In the genomic region with DNA sequence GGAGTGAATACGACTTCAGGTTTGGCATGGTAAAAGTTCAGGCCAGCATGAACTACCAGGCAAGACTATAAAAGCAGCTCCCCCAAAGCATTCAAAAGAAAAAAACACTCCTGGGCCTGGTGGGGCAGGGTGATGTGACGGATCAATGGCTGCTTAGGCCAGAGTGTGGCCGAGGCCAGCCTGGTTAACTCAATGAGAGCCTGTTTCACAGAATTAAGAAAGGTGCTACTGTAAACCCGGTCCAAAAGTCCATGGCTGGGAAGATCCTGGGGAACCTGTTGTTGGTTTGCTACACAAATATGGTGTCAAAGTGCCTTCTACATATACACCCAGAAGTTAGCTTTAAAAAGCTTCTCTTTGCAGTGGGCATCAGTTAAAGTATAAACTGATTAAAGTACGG, we compare ENCODE assay signal across 16 mouse cellular contexts. TPM values are rescaled to one million over a fixed set of nuclear protein-coding genes. Genes with fewer than 3 reads are reported as not detected.
A peak's percentile ranks its signal among the peaks of the same experiment; 100 is the strongest.
DNase-seq lines count a peak whose midpoint lies in the region; ATAC-seq and TF ChIP-seq lines count a peak whose summit lies in the region.
"Had no signal": no experiment of that assay in that cellular context is flagged by ENCODE, and none has a peak within 500 bp of the region (broad histone marks: within the 10 kb centered on the region; RNA-seq: fewer than 3 reads in every experiment).

No protein-coding gene starts in this region.

- no peak for TF ChIP-seq CTCF in liver, adult 2 months (IDR thresholded peaks at IDR 0.05; ENCODE audit: low read depth, low read length)

- WGBS in heart, embryonic 14.5 days: 84% methylated on average over 5 of the region's 5 CpGs
- WGBS in heart, embryonic 11.5 days (ENCODE audit: insufficient replicate concordance): 86% methylated on average over 5 of the region's 5 CpGs
- WGBS in liver, adult 2 months: 29% methylated on average over 5 of the region's 5 CpGs

- peaks cover 4% of the 10 kb centered on the region; the same call in 1 of the 2 replicates for H3K79me2 ChIP-seq in liver, adult 2 months (ENCODE audit: control insufficient read depth, insufficient read depth, low read length)
- H3K79me2 ChIP-seq in myocyte (ENCODE audit: control insufficient read depth, insufficient read depth): peaks cover 32% of the 10 kb centered on the region

- peaks cover 23% of the 10 kb centered on the region for H3K36me3 ChIP-seq in heart, embryonic 14.5 days (ENCODE audit: control insufficient read depth, insufficient read depth, low read length)
- peaks cover 5% of the 10 kb centered on the region for H3K36me3 ChIP-seq in heart, embryonic 11.5 days (ENCODE audit: control insufficient read depth, insufficient read depth, low read length)
- H3K36me3 ChIP-seq in liver, adult 2 months (ENCODE audit: control insufficient read depth, insufficient read depth, low read length): no peaks in the 10 kb centered on the region
- peaks cover 4% of the 10 kb centered on the region for H3K36me3 ChIP-seq in myocyte (ENCODE audit: control insufficient read depth, insufficient read depth)

- no peaks in the 10 kb centered on the region for H3K9me3 ChIP-seq in heart, embryonic 14.5 days (ENCODE audit: control insufficient read depth, low read length)
- no peaks in the 10 kb centered on the region for H3K9me3 ChIP-seq in heart, embryonic 11.5 days (replicated peaks; ENCODE audit: control insufficient read depth, low read length)
- H3K9me3 ChIP-seq: forebrain, embryonic 10.5 days; heart, embryonic 15.5 days had no signal

- no peaks in the 10 kb centered on the region for H3K27me3 ChIP-seq in heart, embryonic 14.5 days (ENCODE audit: control insufficient read depth, insufficient read depth, low read length)
- no peaks in the 10 kb centered on the region for H3K27me3 ChIP-seq in heart, embryonic 11.5 days (ENCODE audit: control insufficient read depth, insufficient read depth, low read length)
- H3K27me3 ChIP-seq in liver, adult 2 months (ENCODE audit: control insufficient read depth, insufficient read depth, low read length): no peaks in the 10 kb centered on the region
- H3K27me3 ChIP-seq in myocyte (ENCODE audit: control insufficient read depth, insufficient read depth, insufficient read length): no peaks in the 10 kb centered on the region
- H3K27me3 ChIP-seq: CH12.LX; heart, embryonic 15.5 days had no signal

- H3K4me3 ChIP-seq in heart, embryonic 14.5 days (ENCODE audit: control insufficient read depth in 1 of 2, insufficient read depth in 1 of 2, low read depth in 1 of 2, low read length in 2 of 2): no peak overlapping the region
- no peak overlapping the region for H3K4me3 ChIP-seq in heart, embryonic 11.5 days (ENCODE audit: low read depth, low read length)
- H3K4me3 ChIP-seq in liver, adult 2 months (ENCODE audit: insufficient read depth, low read depth, low read length): no peak overlapping the region
- H3K4me3 ChIP-seq in myocyte: peak overlapping the region; percentile 93

- H3K4me1 ChIP-seq in heart, embryonic 14.5 days (ENCODE audit: control insufficient read depth in 2 of 2, insufficient read depth in 2 of 2, low read length in 2 of 2): peaks cover 2 to 9% of the 10 kb centered on the region in 2 experiments; a peak in 2 of 4 replicates
- peaks cover 7% of the 10 kb centered on the region for H3K4me1 ChIP-seq in heart, embryonic 11.5 days (ENCODE audit: control insufficient read depth, insufficient read depth, low read length)
- H3K4me1 ChIP-seq in liver, adult 2 months (ENCODE audit: control insufficient read depth, insufficient read depth, low read length): peaks cover 18% of the 10 kb centered on the region

- ATAC-seq in heart, embryonic 14.5 days (ENCODE audit: insufficient number of reproducible peaks, insufficient read depth, low FRiP score, low read depth): no peak
- ATAC-seq in heart, embryonic 11.5 days (replicated peaks; ENCODE audit: insufficient number of reproducible peaks, low FRiP score, low TSS enrichment): no peak

- TF ChIP-seq POLR2A in liver, adult 2 months (IDR thresholded peaks at IDR 0.05; ENCODE audit: extremely low read depth, insufficient read depth, low read length): no peak
- no peak for TF ChIP-seq POLR2A in myocyte (IDR thresholded peaks at IDR 0.05; ENCODE audit: insufficient read length, low read depth)

- H3K4me2 ChIP-seq in heart, embryonic 14.5 days (ENCODE audit: low read length): 0 out of 2 replicates have a peak overlapping the region, but pooled peaks have one; percentile 76
- no peak overlapping the region for H3K4me2 ChIP-seq in heart, embryonic 11.5 days
- no peak overlapping the region for H3K4me2 ChIP-seq in myocyte (ENCODE audit: low read depth)

- DNase-seq in liver, adult 2 months (ENCODE audit: extremely low read depth, low read depth, low spot score): peak; percentile 65
- no peak for DNase-seq in liver
- peak; percentile 60 to 68 for DNase-seq in kidney, postnatal 36 days
- no peak for DNase-seq in layer of hippocampus, postnatal 36 days
- DNase-seq in thymus, adult 18-20 months: no peak
- DNase-seq: adrenal gland, postnatal 14 days; cerebellum, adult 11-12 months; cerebellum, postnatal 14 days; lung, postnatal 10 days; midbrain, embryonic 14.5 days had no signal

- no peak overlapping the region for H3K27ac ChIP-seq in heart, embryonic 14.5 days (replicated peaks in 1 of 2; ENCODE audit: control insufficient read depth in 1 of 2, insufficient read depth in 1 of 2, low read depth in 2 of 2, low read length in 2 of 2)
- H3K27ac ChIP-seq in heart, embryonic 11.5 days (ENCODE audit: low read depth, low read length): no peak overlapping the region
- H3K27ac ChIP-seq in liver, adult 2 months (replicated peaks; ENCODE audit: insufficient read depth, low read depth, low read length): peak overlapping the region; percentile 7
- H3K27ac ChIP-seq: forebrain, embryonic 10.5 days had no signal

- peak overlapping the region; percentile 25; the same call in 1 of the 2 replicates for H3K9ac ChIP-seq in heart, embryonic 14.5 days (ENCODE audit: low read length)
- H3K9ac ChIP-seq in heart, embryonic 11.5 days (ENCODE audit: low read depth, low read length): no peak overlapping the region
- H3K9ac ChIP-seq in liver, adult 2 months (ENCODE audit: low read depth, low read length): no peak overlapping the region

- H3ac ChIP-seq in myocyte (ENCODE audit: control insufficient read depth, insufficient read length): no peak overlapping the region

TF ChIP-seq in myocyte, 11 proteins besides CTCF, POLR2A, EP300 and RAD21:
- TF ChIP-seq POLR2AphosphoS2 (IDR thresholded peaks at IDR 0.05; ENCODE audit: insufficient read length, low read depth) (no peak), MYOG (IDR thresholded peaks at IDR 0.05; ENCODE audit: control insufficient read depth in 1 of 3, insufficient read depth in 1 of 3, insufficient read length in 2 of 3, low read depth in 2 of 3) (no peak)
TF ChIP-seq in myocyte: peak in this region for 0.

RNA-seq across cellular contexts. Expression of a gene that starts 2.0 kb away (rescaled TPM):
- 90.8 and 94.3 TPM in 2 replicates for polyA plus RNA-seq in heart, embryonic 14.5 days (2014; fragmentation: Nextera tagmentation; extraction: Ambion mirVana)
- 93.8 and 106 TPM in 2 replicates for polyA plus RNA-seq in heart, embryonic 11.5 days (2014; fragmentation: Nextera tagmentation; extraction: Ambion mirVana)
- 19.9 and 21.5 TPM in 2 replicates for total RNA-seq in liver, adult 2 months (2014; rRNA removed)
- 5.9 and 6.2 TPM in 2 replicates for polyA plus RNA-seq in liver, adult 2 months (2012; rRNA removed)
- 52.6 TPM for polyA plus RNA-seq in myocyte (2012; fragmentation: generic; extraction: Trizol)
- total RNA-seq in layer of hippocampus, postnatal 36 days (2021): 10 to 100 TPM; 42.3 to 43.8 TPM

RNA-seq across cellular contexts. Expression of a gene that starts 14.9 kb away (rescaled TPM):
- polyA plus RNA-seq in heart, embryonic 14.5 days (2014; fragmentation: Nextera tagmentation; extraction: Ambion mirVana): 16.6 and 19.3 TPM in 2 replicates
- 11.5 and 22.7 TPM in 2 replicates for polyA plus RNA-seq in heart, embryonic 11.5 days (2014; fragmentation: Nextera tagmentation; extraction: Ambion mirVana)
- total RNA-seq in liver, adult 2 months (2014; rRNA removed): 4.0 and 9.3 TPM in 2 replicates
- polyA plus RNA-seq in liver, adult 2 months (2012; rRNA removed): 57.1 and 65.8 TPM in 2 replicates
- polyA plus RNA-seq in myocyte (2012; fragmentation: generic; extraction: Trizol): 11.3 TPM
- total RNA-seq in layer of hippocampus, postnatal 36 days (2021): 1 to 10 TPM; 3.2 to 7.6 TPM

RNA-seq across cellular contexts. Expression of a gene that starts 39.3 kb away (rescaled TPM):
- 80.4 and 81.2 TPM in 2 replicates for polyA plus RNA-seq in heart, embryonic 14.5 days (2014; fragmentation: Nextera tagmentation; extraction: Ambion mirVana)
- 130 and 141 TPM in 2 replicates for polyA plus RNA-seq in heart, embryonic 11.5 days (2014; fragmentation: Nextera tagmentation; extraction: Ambion mirVana)
- 5.7 and 7.4 TPM in 2 replicates for total RNA-seq in liver, adult 2 months (2014; rRNA removed)
- 1.5 and 1.7 TPM in 2 replicates for polyA plus RNA-seq in liver, adult 2 months (2012; rRNA removed)
- 31.2 TPM for polyA plus RNA-seq in myocyte (2012; fragmentation: generic; extraction: Trizol)
- total RNA-seq in layer of hippocampus, postnatal 36 days (2021): 10 to 100 TPM; 10.4 to 11.5 TPM

Comparison
In these comparisons a context has a peak if more than half of its experiments do, and no peak if none do; other contexts are left out.
1. DNase-seq: peak in liver, adult 2 months (single experiment) and kidney, postnatal 36 days (2 of 2); none in liver (single experiment), layer of hippocampus, postnatal 36 days (0 of 2) and thymus, adult 18-20 months (0 of 2).
2. RNA of a gene that starts 39.3 kb away (polyA plus RNA-seq): 130 to 141 TPM in heart, embryonic 11.5 days, 80.4 to 81.2 TPM in heart, embryonic 14.5 days and 31.2 TPM in myocyte (single experiment); 1.5 to 1.7 TPM in liver, adult 2 months; every median in the first group is over 10 times any median in the second.